Mouse (Mus musculus) intestine, postnatal 0 days (tissue): ENCODE results near the gene Ube2e1. TPM values are rescaled to one million over a fixed set of nuclear protein-coding genes. Genes with fewer than 3 reads are reported as not detected.

ENCODE experiments used
- ATAC-seq: fragments of 200-750 bp; cut with Nextera tagmentation; 2 replicates; pipeline ENCODE4 v1.8.0; 2017; ENCODE audit warnings: mild to moderate bottlenecking, moderate TSS enrichment, moderate library complexity
- H3K27ac ChIP-seq: fragments of 300-500 bp; sonication (generic); 2 replicates; pipeline ENCODE4 v1.5.1; 2014; ENCODE audit warnings: mild to moderate bottlenecking, low read depth, low read length, moderate library complexity
- H3K27me3 ChIP-seq: fragments of 300-500 bp; sonication (generic); replicated peaks from 2 replicates; pipeline ENCODE4 v1.6.1; 2014; ENCODE audit warnings: low read length, mixed read lengths; ENCODE audit not compliant: control insufficient read depth, insufficient read depth
- H3K36me3 ChIP-seq: fragments of 300-500 bp; sonication (generic); 2 replicates; pipeline ENCODE4 v1.6.1; 2014; ENCODE audit warnings: mild to moderate bottlenecking, moderate library complexity; ENCODE audit not compliant: control insufficient read depth, insufficient read depth
- H3K4me1 ChIP-seq: fragments of 300-500 bp; sonication (generic); replicated peaks from 2 replicates; pipeline ENCODE4 v1.6.1; 2014; ENCODE audit warnings: antibody characterized with exemption, low read length, mixed read lengths; ENCODE audit not compliant: control insufficient read depth, insufficient read depth
- H3K4me2 ChIP-seq: fragments of 300-500 bp; sonication (generic); replicated peaks from 2 replicates; pipeline ENCODE4 v1.6.1; 2014; ENCODE audit warnings: low read depth, mild to moderate bottlenecking, moderate library complexity
- H3K4me3 ChIP-seq: fragments of 300-500 bp; sonication (generic); 2 replicates; pipeline ENCODE4 v1.5.1; 2014; ENCODE audit warnings: low read depth, low read length
- H3K9ac ChIP-seq: fragments of 300-500 bp; sonication (generic); 2 replicates; pipeline ENCODE4 v1.6.1; 2014; ENCODE audit warnings: mild to moderate bottlenecking, low read depth, low read length
- H3K9me3 ChIP-seq: fragments of 300-500 bp; sonication (generic); 2 replicates; pipeline ENCODE4 v1.6.1; 2016; ENCODE audit warnings: mixed run types; ENCODE audit not compliant: control insufficient read depth
- CTCF ChIP-seq: sonication (generic); IDR thresholded peaks from 2 replicates; pipeline ENCODE4 v1.5.1; 2016; ENCODE audit warnings: low read depth, mild to moderate bottlenecking, control low read depth, antibody characterized with exemption, moderate library complexity
- WGBS: fragments of 180-500 bp; shearing (Covaris S2); extraction: QIAGEN DNeasy Blood & Tissue Kit; methylation state at CpG from one replicate; pipeline ENCODE4 v1.1.7; 2014; 5-methylcytosine and 5-hydroxymethylcytosine counted together
- polyA plus RNA-seq: library from polyadenylated mRNA; unstranded; fragments of >200 nt; fragmentation: Nextera tagmentation; extraction: Ambion mirVana; gene quantifications from 2 replicates; pipeline ENCODE4 v1.2.1, GENCODE M21; 2015

The Ube2e1 gene
- polyA plus RNA-seq, 1 experiment from 2014 or later: 72.3 TPM

- WGBS: under 1% methylated on average over 73 of the region's 99 CpGs
- no peak for TF ChIP-seq CTCF
- H3K9me3 ChIP-seq: no peaks in the 10 kb centered on the region
- H3K27ac ChIP-seq: peak overlapping the region; percentile 81
- peak overlapping the region; percentile 89 for H3K9ac ChIP-seq
- peak overlapping the region; percentile 83 for H3K4me2 ChIP-seq
- H3K4me1 ChIP-seq: 0 out of 2 replicates have a peak, but pooled peaks cover 4% of the 10 kb centered on the region
- H3K27me3 ChIP-seq: no peaks in the 10 kb centered on the region
- H3K4me3 ChIP-seq: peak overlapping the region; percentile 69
- ATAC-seq: peak; percentile 41
- no peaks in the 10 kb centered on the region for H3K36me3 ChIP-seq
Observed at GRCm38 (mm10) chr14:18330789-18331692, 618 bp downstream of the Ube2e1 start.

DNA sequence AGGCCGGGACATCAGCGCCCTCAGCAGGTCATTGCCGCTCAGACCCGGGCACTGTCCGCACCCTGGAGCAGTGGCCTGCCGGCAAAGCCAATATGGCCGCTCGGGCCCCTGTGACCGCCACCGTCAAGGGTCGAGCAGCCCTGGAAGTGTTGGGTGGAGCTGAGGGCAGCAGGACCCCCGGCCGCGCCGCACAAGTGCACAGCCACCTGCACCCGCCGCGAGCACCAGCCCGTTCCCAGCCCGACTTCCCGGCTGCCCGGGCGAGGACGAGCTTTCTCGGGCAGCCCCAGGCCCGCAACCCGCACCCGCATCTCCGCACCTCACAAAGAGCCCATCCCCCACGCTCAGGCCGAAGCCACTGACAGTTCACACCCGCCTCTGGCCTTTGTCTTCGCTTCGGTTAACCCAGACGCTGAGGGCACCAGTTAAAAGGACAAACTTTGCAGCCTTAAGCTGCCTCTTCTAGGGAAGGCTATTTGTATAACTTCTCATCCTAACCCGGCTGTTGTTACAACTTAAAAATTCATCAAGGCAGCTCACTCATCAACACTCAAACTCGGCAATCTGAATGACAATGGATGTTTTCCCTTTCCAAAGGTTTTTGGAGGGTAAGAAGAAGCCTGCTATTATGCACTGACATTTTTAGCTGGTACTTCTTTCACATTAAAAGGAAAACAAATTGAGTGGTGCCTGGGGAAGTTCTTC is 4.5 kb downstream of the Ube2e1 start:
- Histone ChIP-seq H3K36me3 (no peaks in the 10 kb centered on the region), H3K4me3 (peak overlapping the region; percentile 40), H3K4me1 (0 out of 2 replicates have a peak, but pooled peaks cover 4% of the 10 kb centered on the region), H3K9me3 (no peaks in the 10 kb centered on the region), H3K27me3 (no peaks in the 10 kb centered on the region), H3K27ac (no peak overlapping the region), H3K4me2 (peak overlapping the region; percentile 88), H3K9ac (peak overlapping the region; percentile 62)
- no peak for ATAC-seq
- TF ChIP-seq CTCF: peak; percentile 43; the same call in 1 of the 2 replicates
- WGBS: 11% methylated on average over 37 of the region's 37 CpGs

DNA sequence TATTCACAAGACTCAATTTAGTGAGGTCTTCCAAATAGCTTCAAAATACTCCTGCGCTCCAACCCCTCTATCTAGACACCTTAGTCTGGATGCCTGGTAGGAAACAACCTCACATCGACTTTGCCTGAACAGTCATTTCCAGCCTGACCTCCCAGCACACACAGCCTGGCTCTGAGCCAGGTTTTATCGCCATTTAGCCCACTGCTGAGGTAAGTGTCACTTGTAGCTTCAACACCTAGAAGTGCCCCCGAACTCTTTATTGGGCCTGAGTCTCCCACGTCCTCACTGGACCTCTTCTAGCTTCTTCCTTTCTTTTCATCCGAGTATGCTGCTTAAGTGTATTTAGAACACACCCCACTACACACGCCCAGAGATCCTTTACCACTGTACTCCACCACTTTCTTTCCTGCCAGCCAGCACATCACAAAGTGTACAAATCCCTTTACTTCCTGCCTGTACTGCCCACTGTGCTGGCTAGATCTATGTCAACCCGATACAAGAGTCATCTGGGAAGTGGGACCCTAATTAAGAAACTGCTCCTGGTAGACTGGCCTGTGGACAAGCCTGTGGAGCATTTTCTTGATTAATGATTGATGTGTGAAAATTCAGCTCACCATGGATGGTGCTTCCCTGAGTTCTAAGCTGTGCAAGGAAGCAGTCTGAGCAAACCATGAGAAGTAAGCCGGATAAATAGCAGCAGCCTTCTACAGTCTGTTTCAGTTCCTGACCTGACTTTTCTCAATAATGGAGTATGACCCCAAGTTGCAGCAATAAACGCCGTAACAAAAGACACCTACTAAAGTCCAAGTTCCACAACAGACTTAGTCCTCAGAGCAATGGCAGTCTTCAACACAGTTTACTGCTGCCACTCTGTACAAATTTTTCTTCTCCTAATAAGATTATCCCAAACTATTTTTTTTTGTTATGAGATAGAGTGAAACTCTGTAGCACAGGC is 13.9 kb downstream of the Ube2e1 start:
- no peaks in the 10 kb centered on the region; the same call in 1 of the 2 replicates for H3K4me1 ChIP-seq
- ATAC-seq: peak; percentile 87

GRCm38 (mm10) chr14:18304165-18304564 is 27.5 kb downstream of the Ube2e1 start:
- Histone ChIP-seq H3K36me3 (no peaks in the 10 kb centered on the region; the same call in 1 of the 2 replicates), H3K4me3 (no peak overlapping the region), H3K9ac (no peak overlapping the region), H3K27ac (no peak overlapping the region), H3K4me1 (no peaks in the 10 kb centered on the region), H3K9me3 (no peaks in the 10 kb centered on the region), H3K27me3 (no peaks in the 10 kb centered on the region), H3K4me2 (no peak overlapping the region)
- TF ChIP-seq CTCF: no peak
- ATAC-seq: no peak
- WGBS: 80% methylated on average over 5 of the region's 5 CpGs

More for the DNA sequence above, 13.9 kb downstream of the Ube2e1 start:
- 38% methylated on average over 11 of the region's 11 CpGs for WGBS
- H3K4me3 ChIP-seq: no peak overlapping the region; the same call in 1 of the 2 replicates
- TF ChIP-seq CTCF: no peak
- H3K27me3 ChIP-seq: no peaks in the 10 kb centered on the region
- peak overlapping the region; percentile 58 for H3K4me2 ChIP-seq
- peak overlapping the region; percentile 77 for H3K27ac ChIP-seq
- H3K36me3 ChIP-seq: peaks cover 5% of the 10 kb centered on the region; the same call in 1 of the 2 replicates
- H3K9ac ChIP-seq: no peak overlapping the region
- H3K9me3 ChIP-seq: no peaks in the 10 kb centered on the region

DNA sequence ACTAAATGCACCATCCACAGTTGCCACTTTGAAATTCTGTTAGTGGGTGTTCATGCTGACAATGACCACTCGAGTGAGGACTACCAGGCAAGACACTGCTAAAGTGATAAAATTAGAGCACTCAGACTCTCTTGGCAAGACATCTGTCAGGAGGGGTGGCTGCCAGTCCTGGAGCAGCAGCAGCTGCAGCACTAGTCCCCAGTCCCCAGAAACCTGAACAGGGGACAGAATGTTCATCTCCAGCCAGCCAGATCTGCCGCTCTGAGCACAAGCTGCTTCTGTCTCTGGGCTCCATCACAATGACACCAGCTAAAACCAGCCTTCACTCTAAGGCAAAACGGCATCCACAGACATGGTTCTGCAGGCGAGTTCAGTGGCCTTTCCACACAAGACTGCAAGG is 28.4 kb downstream of the Ube2e1 start:
- WGBS: 64% methylated on average over 4 of the region's 4 CpGs

More for the DNA sequence above, 28.4 kb downstream of the Ube2e1 start:
- Histone ChIP-seq H3K4me1 (no peaks in the 10 kb centered on the region), H3K9ac (no peak overlapping the region), H3K36me3 (no peaks in the 10 kb centered on the region; the same call in 1 of the 2 replicates), H3K9me3 (no peaks in the 10 kb centered on the region), H3K4me3 (no peak overlapping the region), H3K4me2 (no peak overlapping the region), H3K27ac (no peak overlapping the region), H3K27me3 (no peaks in the 10 kb centered on the region)
- TF ChIP-seq CTCF: no peak
- no peak for ATAC-seq
